Mouse (Mus musculus) liver, embryonic 16.5 days (tissue): Measurements from ENCODE around the gene Rpp40. TPM values are rescaled to one million over a fixed set of nuclear protein-coding genes. Genes with fewer than 3 reads are reported as not detected.

ENCODE experiments used
- ATAC-seq: fragments of 200-750 bp; cut with Nextera tagmentation; 2 replicates; pipeline ENCODE4 v1.8.0; 2017; ENCODE audit warnings: low read depth, mild to moderate bottlenecking, moderate number of reproducible peaks, moderate library complexity
- H3K27ac ChIP-seq: fragments of 300-500 bp; sonication (generic); 2 replicates; pipeline ENCODE4 v1.5.1; 2014; ENCODE audit warnings: mild to moderate bottlenecking, low read length
- H3K27me3 ChIP-seq: fragments of 300-500 bp; sonication (generic); 2 replicates; pipeline ENCODE4 v1.6.1; 2014; ENCODE audit warnings: low read depth, low read length, mixed read lengths; ENCODE audit not compliant: control insufficient read depth, insufficient read depth
- H3K36me3 ChIP-seq: fragments of 300-500 bp; sonication (generic); 2 replicates; pipeline ENCODE4 v1.6.1; 2014; ENCODE audit warnings: mild to moderate bottlenecking; ENCODE audit not compliant: control insufficient read depth, insufficient read depth
- H3K4me1 ChIP-seq: fragments of 300-500 bp; sonication (generic); 2 replicates; pipeline ENCODE4 v1.6.1; 2014; ENCODE audit warnings: low read depth, low read length, mixed read lengths; ENCODE audit not compliant: control insufficient read depth
- H3K4me2 ChIP-seq: fragments of 300-500 bp; sonication (generic); 2 replicates; pipeline ENCODE4 v1.6.1; 2014; ENCODE audit warnings: low read depth, low read length, mixed read lengths
- H3K4me3 ChIP-seq: fragments of 300-500 bp; sonication (generic); 2 replicates; pipeline ENCODE4 v1.5.1; 2014; ENCODE audit warnings: low read depth, mild to moderate bottlenecking, low read length
- H3K9ac ChIP-seq: fragments of 300-500 bp; sonication (generic); 2 replicates; pipeline ENCODE4 v1.6.1; 2014; ENCODE audit warnings: low read depth, low read length
- H3K9me3 ChIP-seq: fragments of 300-500 bp; sonication (generic); replicated peaks from 2 replicates; pipeline ENCODE4 v1.6.1; 2016; ENCODE audit warnings: low read length; ENCODE audit not compliant: control insufficient read depth
- WGBS: fragments of 180-500 bp; shearing (Covaris S2); extraction: QIAGEN DNeasy Blood & Tissue Kit; methylation state at CpG from one replicate; pipeline ENCODE4 v1.1.7; 2014; ENCODE audit not compliant: insufficient replicate concordance; 5-methylcytosine and 5-hydroxymethylcytosine counted together
- polyA plus RNA-seq: library from polyadenylated mRNA; unstranded; fragments of >200 nt; fragmentation: Nextera tagmentation; extraction: Ambion mirVana; gene quantifications from 2 replicates; pipeline ENCODE4 v1.2.1, GENCODE M21; 2015

The Rpp40 gene
- polyA plus RNA-seq, 1 experiment from 2014 or later = 5.8 TPM

GRCm38 (mm10) chr13:35905378-35905777, 781 bp downstream of the Rpp40 start:
- no peaks in the 10 kb centered on the region for H3K27me3 ChIP-seq
- no peak overlapping the region for H3K27ac ChIP-seq
- H3K4me2 ChIP-seq = peak overlapping the region; percentile 84
- WGBS = 1% methylated on average over 13 of the region's 13 CpGs
- H3K4me3 ChIP-seq = peak overlapping the region; percentile 73
- ATAC-seq = no peak
- peaks cover 6% of the 10 kb centered on the region for H3K4me1 ChIP-seq
- H3K9ac ChIP-seq = peak overlapping the region; percentile 55
- no peaks in the 10 kb centered on the region for H3K9me3 ChIP-seq
- H3K36me3 ChIP-seq = no peaks in the 10 kb centered on the region

- Histone ChIP-seq H3K4me2 (no peak overlapping the region), H3K27me3 (no peaks in the 10 kb centered on the region), H3K36me3 (no peaks in the 10 kb centered on the region), H3K9ac (no peak overlapping the region), H3K27ac (no peak overlapping the region), H3K4me3 (no peak overlapping the region), H3K4me1 (no peaks in the 10 kb centered on the region), H3K9me3 (no peaks in the 10 kb centered on the region)
- no peak for ATAC-seq
- 17% methylated on average over 3 of the region's 3 CpGs for WGBS
Observed at GRCm38 (mm10) chr13:35892866-35893265, 13.3 kb downstream of the Rpp40 start.

DNA sequence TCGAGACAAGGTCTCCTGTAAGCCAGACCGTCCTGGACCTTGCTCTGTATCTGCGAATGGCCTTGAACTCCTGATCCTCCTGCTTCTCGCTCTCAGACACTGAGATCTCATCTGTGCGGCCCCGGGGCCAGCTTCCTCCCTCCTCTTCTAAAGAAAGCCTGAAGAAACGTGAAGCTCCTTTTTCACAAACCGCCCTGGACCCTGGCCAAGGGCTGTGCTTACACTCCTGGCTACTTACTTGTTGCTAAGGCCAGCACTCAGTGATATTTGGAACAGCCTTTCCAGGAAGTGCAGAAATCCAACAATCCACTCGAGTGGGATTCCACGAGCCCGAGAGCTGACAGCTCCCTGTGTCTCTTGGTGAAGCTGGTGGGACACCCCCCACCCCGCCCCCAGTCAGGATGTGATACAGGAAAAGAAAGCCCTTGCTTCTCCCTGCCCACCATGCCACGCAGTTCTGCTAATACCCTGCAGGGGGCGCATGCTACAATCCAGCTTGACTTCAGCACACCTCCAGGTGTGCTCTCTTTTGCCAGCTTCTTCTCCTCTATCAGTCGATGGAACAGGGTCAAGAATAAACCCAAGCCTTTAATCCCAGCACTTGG, 19.9 kb downstream of the Rpp40 start:
- H3K9me3 ChIP-seq = no peaks in the 10 kb centered on the region
- no peaks in the 10 kb centered on the region for H3K4me1 ChIP-seq
- no peak overlapping the region for H3K27ac ChIP-seq
- H3K36me3 ChIP-seq = no peaks in the 10 kb centered on the region
- no peak overlapping the region for H3K4me2 ChIP-seq
- WGBS = 20% methylated on average over 15 of the region's 15 CpGs
- no peak for ATAC-seq
- H3K4me3 ChIP-seq = no peak overlapping the region
- no peaks in the 10 kb centered on the region for H3K27me3 ChIP-seq
- H3K9ac ChIP-seq = no peak overlapping the region; the same call in 1 of the 2 replicates

DNA sequence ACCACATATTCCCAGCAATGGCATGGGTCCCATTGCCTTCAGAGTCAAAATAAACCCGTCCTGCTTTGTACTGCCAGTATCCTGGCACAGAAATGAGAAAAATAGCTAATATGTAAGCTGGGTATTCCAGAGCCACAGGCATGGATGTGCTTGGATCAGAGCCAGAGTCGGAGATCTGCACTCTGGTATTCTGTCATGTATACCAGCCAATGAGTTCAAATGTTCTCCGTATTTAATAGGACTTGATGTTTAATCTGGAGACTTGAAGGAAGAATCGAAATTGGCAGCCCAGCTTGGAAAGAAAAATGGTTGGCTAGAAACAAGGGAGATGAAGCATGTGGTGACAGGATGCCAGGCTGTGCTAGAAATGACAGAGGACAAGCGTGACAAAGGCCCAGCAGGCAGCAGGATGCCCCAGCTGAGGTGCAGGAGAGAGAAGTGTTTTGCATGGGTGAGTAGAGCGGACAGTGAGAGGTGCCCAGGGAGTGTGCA, 25.6 kb downstream of the Rpp40 start:
- 56% methylated on average over 6 of the region's 6 CpGs for WGBS
- H3K27ac ChIP-seq = no peak overlapping the region
- ATAC-seq = no peak

DNA sequence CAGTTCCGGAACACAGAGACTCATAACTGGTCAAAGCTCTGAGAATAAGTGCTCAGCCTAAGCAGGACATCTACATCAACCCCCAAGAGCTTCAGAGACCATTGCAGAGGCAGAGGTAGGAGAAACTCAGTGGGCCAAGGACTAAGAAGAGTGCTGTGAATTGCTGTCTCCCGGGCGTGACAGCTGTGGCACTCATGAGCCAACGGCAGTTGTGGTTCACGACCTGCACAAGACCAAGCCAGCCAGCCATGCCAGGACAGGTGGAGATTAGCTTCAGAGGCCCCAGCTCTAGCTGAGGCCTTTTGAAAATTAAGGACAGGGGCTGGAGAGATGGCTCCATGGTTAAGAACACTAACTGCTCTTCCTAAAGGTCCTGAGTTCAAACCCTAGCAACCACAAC, 26.6 kb downstream of the Rpp40 start:
- Histone ChIP-seq H3K9me3 (no peaks in the 10 kb centered on the region), H3K4me3 (no peak overlapping the region), H3K27me3 (no peaks in the 10 kb centered on the region), H3K36me3 (no peaks in the 10 kb centered on the region), H3K27ac (no peak overlapping the region), H3K9ac (no peak overlapping the region), H3K4me2 (no peak overlapping the region), H3K4me1 (no peaks in the 10 kb centered on the region)
- ATAC-seq = no peak
- WGBS = 65% methylated on average over 5 of the region's 5 CpGs

More for the DNA sequence above, 25.6 kb downstream of the Rpp40 start:
- Histone ChIP-seq H3K27me3 (no peaks in the 10 kb centered on the region), H3K4me3 (no peak overlapping the region), H3K36me3 (no peaks in the 10 kb centered on the region), H3K4me1 (no peaks in the 10 kb centered on the region), H3K4me2 (no peak overlapping the region), H3K9ac (no peak overlapping the region), H3K9me3 (no peaks in the 10 kb centered on the region)

DNA sequence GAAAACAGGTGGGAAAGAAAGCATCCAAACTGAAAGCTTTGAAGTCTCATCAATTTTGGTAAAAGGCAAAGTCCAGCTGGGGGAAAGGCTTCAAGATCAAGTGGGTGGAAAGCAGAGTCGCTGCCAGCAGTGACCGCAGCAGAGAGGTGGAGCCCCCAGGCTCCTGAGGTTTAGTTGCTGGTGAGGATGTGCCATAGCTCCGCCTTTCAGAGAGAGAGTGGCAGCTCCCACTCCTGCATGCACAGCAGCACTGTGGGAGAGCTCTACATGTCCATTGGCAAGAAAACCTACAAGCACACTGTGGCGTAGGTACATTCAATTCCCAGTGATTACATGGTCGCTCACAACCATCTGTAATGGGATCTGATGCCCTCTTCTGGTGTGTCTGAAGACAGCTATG, 27.1 kb downstream of the Rpp40 start:
- Histone ChIP-seq H3K9me3 (no peaks in the 10 kb centered on the region), H3K9ac (no peak overlapping the region), H3K4me2 (no peak overlapping the region), H3K27me3 (no peaks in the 10 kb centered on the region), H3K36me3 (no peaks in the 10 kb centered on the region; the same call in 1 of the 2 replicates), H3K27ac (no peak overlapping the region), H3K4me1 (no peaks in the 10 kb centered on the region), H3K4me3 (no peak overlapping the region)
- WGBS = 57% methylated on average over 5 of the region's 5 CpGs
- no peak for ATAC-seq

DNA sequence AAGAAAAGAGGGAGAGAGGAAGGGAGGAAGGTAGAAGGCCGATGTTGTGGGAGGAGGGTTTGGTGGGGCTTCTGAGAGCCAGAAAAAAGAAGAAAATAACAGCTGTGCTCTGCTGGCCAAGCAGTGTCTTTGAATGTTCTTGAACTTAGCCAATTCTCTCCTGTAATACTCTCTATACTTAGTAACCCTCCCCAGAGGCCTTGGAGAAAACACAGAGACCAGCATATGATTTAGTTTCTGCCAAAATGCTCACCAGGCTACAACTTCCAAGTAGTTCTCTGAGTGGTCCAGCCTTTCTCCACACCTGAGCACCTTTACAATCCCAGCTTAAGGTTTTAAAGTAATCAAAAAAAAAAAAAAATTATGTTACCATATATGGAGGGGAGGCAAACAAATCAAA, 27.9 kb downstream of the Rpp40 start:
- 58% methylated on average over 1 of the region's 1 CpGs for WGBS

GRCm38 (mm10) chr13:35875396-35875795, 30.8 kb downstream of the Rpp40 start:
- H3K27me3 ChIP-seq = no peaks in the 10 kb centered on the region
- no peak overlapping the region for H3K4me3 ChIP-seq
- no peaks in the 10 kb centered on the region for H3K4me1 ChIP-seq
- no peak overlapping the region for H3K9ac ChIP-seq
- no peak overlapping the region for H3K27ac ChIP-seq
- H3K36me3 ChIP-seq = peaks cover 9% of the 10 kb centered on the region
- ATAC-seq = no peak
- 86% methylated on average over 5 of the region's 5 CpGs for WGBS
- no peak overlapping the region for H3K4me2 ChIP-seq
- no peaks in the 10 kb centered on the region for H3K9me3 ChIP-seq

More for the DNA sequence above, 27.9 kb downstream of the Rpp40 start:
- H3K36me3 ChIP-seq = no peaks in the 10 kb centered on the region; the same call in 1 of the 2 replicates
- H3K4me2 ChIP-seq = no peak overlapping the region
- H3K27me3 ChIP-seq = no peaks in the 10 kb centered on the region
- no peak overlapping the region for H3K4me3 ChIP-seq
- H3K4me1 ChIP-seq = no peaks in the 10 kb centered on the region
- H3K27ac ChIP-seq = no peak overlapping the region
- no peaks in the 10 kb centered on the region for H3K9me3 ChIP-seq
- no peak overlapping the region for H3K9ac ChIP-seq
- no peak for ATAC-seq

DNA sequence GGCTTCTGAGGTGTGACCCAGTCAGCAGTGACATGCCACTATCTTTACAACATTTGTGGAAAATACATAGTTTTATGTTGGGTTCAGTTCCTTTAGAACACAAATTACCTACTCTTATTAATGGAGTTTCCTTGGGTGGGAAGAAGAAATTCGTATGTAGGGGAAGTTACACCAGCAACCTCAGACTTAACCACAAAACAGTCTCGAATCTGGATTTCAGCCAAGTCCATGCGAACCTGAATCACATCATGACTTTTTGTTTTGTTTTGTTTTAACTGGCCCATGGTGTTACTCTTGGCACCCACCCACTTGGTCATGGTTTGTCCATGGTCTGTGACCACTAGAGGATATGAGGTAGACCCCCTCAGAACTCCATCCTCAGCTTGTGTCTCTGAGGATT, 35.1 kb downstream of the Rpp40 start:
- no peak overlapping the region for H3K4me3 ChIP-seq
- 42% methylated on average over 3 of the region's 3 CpGs for WGBS
- H3K9me3 ChIP-seq = no peaks in the 10 kb centered on the region
- no peak overlapping the region for H3K9ac ChIP-seq
- no peak overlapping the region for H3K27ac ChIP-seq
- no peaks in the 10 kb centered on the region for H3K27me3 ChIP-seq
- no peak for ATAC-seq
- H3K36me3 ChIP-seq = peaks cover 9% of the 10 kb centered on the region
- H3K4me2 ChIP-seq = no peak overlapping the region
- no peaks in the 10 kb centered on the region for H3K4me1 ChIP-seq
